Mouse (Mus musculus) erythroblast, embryonic 14.5 days (primary cell): Measurements from ENCODE around the gene Vav2.

Experiments used
- GATA1 ChIP-seq: IDR thresholded peaks from 2 replicates; pipeline ENCODE4 v1.6.1; 2012; ENCODE audit warnings: low read length, inconsistent platforms, mixed read lengths
- TAL1 ChIP-seq: IDR thresholded peaks from 3 replicates; pipeline ENCODE4 v1.6.1; 2012; ENCODE audit warnings: low read length, inconsistent platforms, mixed read lengths

- no peak for TF ChIP-seq GATA1
- no peak for TF ChIP-seq TAL1
Observed at GRCm38 (mm10) chr2:27318197-27318596, 108.6 kb downstream of the Vav2 start.
